ENCODE assay signal across 9 mouse cellular contexts in genomic region chr9:106470991-106471750, GRCm38 (mm10). TPM values are rescaled to one million over a fixed set of nuclear protein-coding genes. Genes with fewer than 3 reads are reported as not detected.
DNase-seq lines count a peak whose midpoint lies in the region; ATAC-seq lines count a peak whose summit lies in the region.
"Had no signal": no experiment of that assay in that cellular context is flagged by ENCODE, and none has a peak within 500 bp of the region (broad histone marks: within the 10 kb centered on the region; RNA-seq: fewer than 3 reads in every experiment).

No protein-coding gene starts in this region.

- peak overlapping the region; percentile 31; the same call in 1 of the 2 replicates for H3K27ac ChIP-seq in embryonic facial prominence, embryonic 10.5 days (replicated peaks)
- H3K27ac ChIP-seq in limb, embryonic 15.5 days, result no peak overlapping the region

- no peak overlapping the region for H3K9ac ChIP-seq in limb, embryonic 15.5 days

- ATAC-seq in limb, embryonic 15.5 days (ENCODE audit: insufficient number of reproducible peaks, low FRiP score, low TSS enrichment, low read depth), result no peak
- ATAC-seq: forebrain, embryonic 14.5 days had no signal

- DNase-seq in adrenal gland, adult 2 months, result peak; percentile 1
- DNase-seq in adrenal gland, postnatal 25 days, result no peak
- DNase-seq in layer of hippocampus, adult 9-11 months, result peak; percentile 17
- no peak for DNase-seq in layer of hippocampus, postnatal 10 days (ENCODE audit: low spot score in 2 of 2)
- DNase-seq in embryonic facial prominence, embryonic 10.5 days (ENCODE audit: low spot score), result no peak
- DNase-seq in lung, postnatal 10 days, result no peak
- DNase-seq in thymus, postnatal 25 days, result no peak

- H3K4me2 ChIP-seq in limb, embryonic 15.5 days, result peak overlapping the region; percentile 15; the same call in 1 of the 2 replicates

- peaks cover 6% of the 10 kb centered on the region; the same call in 1 of the 2 replicates for H3K27me3 ChIP-seq in embryonic facial prominence, embryonic 10.5 days (replicated peaks; ENCODE audit: low read depth, poor library complexity, severe bottlenecking)
- H3K27me3 ChIP-seq in limb, embryonic 15.5 days, result peaks cover 3% of the 10 kb centered on the region; the same call in 1 of the 2 replicates

- H3K4me3 ChIP-seq in embryonic facial prominence, embryonic 10.5 days, result peak overlapping the region; percentile 35; the same call in 1 of the 2 replicates
- no peak overlapping the region for H3K4me3 ChIP-seq in limb, embryonic 15.5 days

- no peaks in the 10 kb centered on the region for H3K9me3 ChIP-seq in embryonic facial prominence, embryonic 10.5 days
- H3K9me3 ChIP-seq in limb, embryonic 15.5 days, result no peaks in the 10 kb centered on the region

- WGBS in embryonic facial prominence, embryonic 10.5 days, result 61% methylated on average over 14 of the region's 14 CpGs
- WGBS in limb, embryonic 15.5 days, result 67% methylated on average over 14 of the region's 14 CpGs

- H3K36me3 ChIP-seq in embryonic facial prominence, embryonic 10.5 days (replicated peaks), result peaks cover 6% of the 10 kb centered on the region; the same call in 1 of the 2 replicates
- no peaks in the 10 kb centered on the region for H3K36me3 ChIP-seq in limb, embryonic 15.5 days

- peaks cover 63% of the 10 kb centered on the region for H3K4me1 ChIP-seq in embryonic facial prominence, embryonic 10.5 days
- H3K4me1 ChIP-seq in limb, embryonic 15.5 days, result peaks cover 38% of the 10 kb centered on the region

RNA-seq across cellular contexts. Expression of gene Rrp9, which starts 4.6 kb away (rescaled TPM):
- total RNA-seq in adrenal gland, adult 2 months (2021), result 10 to 100 TPM; 41.2 to 47.0 TPM
- polyA plus RNA-seq in adrenal gland, adult 2 months (2012; rRNA removed), result 36.8 and 42.2 TPM in 2 replicates
- total RNA-seq in adrenal gland, postnatal 25 days (2021), result 35.9 and 41.5 TPM in 2 replicates
- total RNA-seq in layer of hippocampus, postnatal 10 days (2021), result 10 to 100 TPM; 38.5 to 45.2 TPM
- polyA plus RNA-seq in embryonic facial prominence, embryonic 10.5 days (2016; fragmentation: Nextera tagmentation; extraction: Ambion mirVana), result 77.5 and 83.8 TPM in 2 replicates
- 39.9 and 40.2 TPM in 2 replicates for polyA plus RNA-seq in limb, embryonic 15.5 days (2015; fragmentation: Nextera tagmentation; extraction: Ambion mirVana)

RNA-seq across cellular contexts. Expression of gene Gpr62, which starts 5.4 kb away (rescaled TPM):
- total RNA-seq in adrenal gland, adult 2 months (2021), result under 1 TPM; 0.17 TPM
- 0.95 and 0.99 TPM in 2 replicates for polyA plus RNA-seq in adrenal gland, adult 2 months (2012; rRNA removed)
- 0.21 TPM in 1 of 2 replicates, not detected in the other for total RNA-seq in adrenal gland, postnatal 25 days (2021)
- 1 to 10 TPM; 1.8 to 2.0 TPM for total RNA-seq in layer of hippocampus, postnatal 10 days (2021)
- 0.16 and 0.55 TPM in 2 replicates for polyA plus RNA-seq in embryonic facial prominence, embryonic 10.5 days (2016; fragmentation: Nextera tagmentation; extraction: Ambion mirVana)
- 0.37 and 0.55 TPM in 2 replicates for polyA plus RNA-seq in limb, embryonic 15.5 days (2015; fragmentation: Nextera tagmentation; extraction: Ambion mirVana)

RNA-seq across cellular contexts. Expression of gene Parp3, which starts 5.6 kb away (rescaled TPM):
- total RNA-seq in adrenal gland, adult 2 months (2021), result 10 to 100 TPM; 39.4 to 60.7 TPM
- 65.6 and 87.4 TPM in 2 replicates for polyA plus RNA-seq in adrenal gland, adult 2 months (2012; rRNA removed)
- total RNA-seq in adrenal gland, postnatal 25 days (2021), result 37.4 and 38.7 TPM in 2 replicates
- 1 to 10 TPM; 2.4 to 2.8 TPM for total RNA-seq in layer of hippocampus, postnatal 10 days (2021)
- 1.6 and 3.2 TPM in 2 replicates for polyA plus RNA-seq in embryonic facial prominence, embryonic 10.5 days (2016; fragmentation: Nextera tagmentation; extraction: Ambion mirVana)
- polyA plus RNA-seq in limb, embryonic 15.5 days (2015; fragmentation: Nextera tagmentation; extraction: Ambion mirVana), result 6.1 and 8.5 TPM in 2 replicates

RNA-seq across cellular contexts. Expression of gene Pcbp4, which starts 18.1 kb away (rescaled TPM):
- total RNA-seq in adrenal gland, adult 2 months (2021), result 10 to 100 TPM; 17.5 to 28.6 TPM
- polyA plus RNA-seq in adrenal gland, adult 2 months (2012; rRNA removed), result 56.4 and 90.6 TPM in 2 replicates
- 26.8 and 29.9 TPM in 2 replicates for total RNA-seq in adrenal gland, postnatal 25 days (2021)
- total RNA-seq in layer of hippocampus, postnatal 10 days (2021), result 100 to 1,000 TPM; 226 to 234 TPM
- polyA plus RNA-seq in embryonic facial prominence, embryonic 10.5 days (2016; fragmentation: Nextera tagmentation; extraction: Ambion mirVana), result 320 and 346 TPM in 2 replicates
- 83.2 and 91.4 TPM in 2 replicates for polyA plus RNA-seq in limb, embryonic 15.5 days (2015; fragmentation: Nextera tagmentation; extraction: Ambion mirVana)

RNA-seq across cellular contexts. Expression of gene Abhd14a, which starts 23.7 kb away (rescaled TPM):
- 10 to 100 TPM; 18.8 to 25.9 TPM for total RNA-seq in adrenal gland, adult 2 months (2021)
- polyA plus RNA-seq in adrenal gland, adult 2 months (2012; rRNA removed), result 29.0 and 33.9 TPM in 2 replicates
- total RNA-seq in adrenal gland, postnatal 25 days (2021), result 21.7 and 23.1 TPM in 2 replicates
- 10 to 100 TPM; 51.1 to 53.2 TPM for total RNA-seq in layer of hippocampus, postnatal 10 days (2021)
- polyA plus RNA-seq in embryonic facial prominence, embryonic 10.5 days (2016; fragmentation: Nextera tagmentation; extraction: Ambion mirVana), result 40.1 and 40.4 TPM in 2 replicates
- polyA plus RNA-seq in limb, embryonic 15.5 days (2015; fragmentation: Nextera tagmentation; extraction: Ambion mirVana), result 75.0 TPM in 2 replicates

Comparison
In these comparisons a context has a peak if more than half of its experiments do, and no peak if none do; other contexts are left out.
1. DNase-seq: peak in adrenal gland, adult 2 months (single experiment) and layer of hippocampus, adult 9-11 months (single experiment); none in adrenal gland, postnatal 25 days (single experiment), layer of hippocampus, postnatal 10 days (0 of 2), embryonic facial prominence, embryonic 10.5 days (single experiment), lung, postnatal 10 days (single experiment) and thymus, postnatal 25 days (single experiment).
2. RNA of gene Parp3, which starts 5.6 kb away (total RNA-seq): 39.4 to 60.7 TPM in adrenal gland, adult 2 months and 37.4 to 38.7 TPM in adrenal gland, postnatal 25 days; 2.4 to 2.8 TPM in layer of hippocampus, postnatal 10 days; every median in the first group is over 10 times any median in the second.